Mouse (Mus musculus): Measurements from ENCODE around the gene Olfr803. TPM values are rescaled to one million over a fixed set of nuclear protein-coding genes. Genes with fewer than 3 reads are reported as not detected.

Gene Olfr803
- not detected in 2 replicates for polyA plus RNA-seq (2012; rRNA removed)

- TF ChIP-seq POLR2A (IDR thresholded peaks at IDR 0.05; ENCODE audit: borderline replicate concordance, extremely low read depth, insufficient read depth, insufficient read length, poor library complexity, severe bottlenecking) (no peak), CTCF (IDR thresholded peaks at IDR 0.05; ENCODE audit: borderline replicate concordance, extremely low read depth, insufficient read depth, insufficient read length) (no peak)
- DNase-seq (ENCODE audit: low read depth) = no peak
Measured at GRCm38 (mm10) chr10:129694186-129694585, at the start of gene Olfr803. Gene Olfr803, minus strand, starts transcription at chr10:129694286.

DNA sequence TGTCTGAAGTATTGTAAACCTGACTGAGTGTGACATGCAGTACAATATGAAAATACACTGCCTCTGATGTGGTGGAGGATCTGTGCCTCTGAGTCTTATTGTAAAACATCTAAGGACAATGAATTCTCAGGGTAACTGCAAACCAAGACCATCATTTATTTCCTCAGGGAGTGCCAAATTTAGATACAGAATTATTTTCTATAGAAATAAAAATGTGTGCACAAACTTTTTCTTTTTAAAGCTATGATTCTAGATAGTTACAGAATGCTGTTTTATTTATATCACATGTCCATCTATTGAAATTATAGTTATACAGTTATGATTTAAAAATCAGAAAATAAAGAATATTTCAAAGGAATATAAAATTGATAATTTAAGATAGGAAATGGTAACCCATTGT is 47.7 kb upstream of the Olfr803 start, which contains the start of gene Olfr806:
Olfr806 (minus strand) TSS at position 101 of the 400 bp plus-strand sequence.
- no peak for TF ChIP-seq POLR2A (IDR thresholded peaks at IDR 0.05; ENCODE audit: borderline replicate concordance, extremely low read depth, insufficient read depth, insufficient read length, poor library complexity, severe bottlenecking)
- TF ChIP-seq CTCF (IDR thresholded peaks at IDR 0.05; ENCODE audit: borderline replicate concordance, extremely low read depth, insufficient read depth, insufficient read length) = no peak
- no peak for DNase-seq (ENCODE audit: low read depth)

DNA sequence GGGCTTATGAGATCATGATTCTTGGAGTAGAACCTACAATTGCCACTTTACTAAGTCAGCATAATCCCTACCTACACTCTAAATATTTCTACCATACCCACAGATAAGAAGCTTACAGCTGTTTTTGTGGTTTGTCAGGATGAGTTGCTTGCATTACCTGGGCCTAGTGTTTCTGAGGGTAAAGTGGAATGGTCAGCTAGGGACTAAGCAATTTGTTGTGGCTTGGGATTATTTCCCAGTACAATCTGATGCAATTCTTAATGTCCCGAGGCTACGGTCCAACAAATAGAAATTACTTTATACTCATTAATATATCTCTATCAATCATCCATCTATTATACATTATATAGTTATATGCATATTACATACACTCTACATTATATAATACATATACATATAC is 35.2 kb upstream of the Olfr803 start, which contains the start of gene Olfr805:
Olfr805 (minus strand) TSS at position 101 of the 400 bp plus-strand sequence.
- no peak for DNase-seq (ENCODE audit: low read depth)
- TF ChIP-seq POLR2A (IDR thresholded peaks at IDR 0.05; ENCODE audit: borderline replicate concordance, extremely low read depth, insufficient read depth, insufficient read length, poor library complexity, severe bottlenecking) (no peak), CTCF (IDR thresholded peaks at IDR 0.05; ENCODE audit: borderline replicate concordance, extremely low read depth, insufficient read depth, insufficient read length) (no peak)

DNA sequence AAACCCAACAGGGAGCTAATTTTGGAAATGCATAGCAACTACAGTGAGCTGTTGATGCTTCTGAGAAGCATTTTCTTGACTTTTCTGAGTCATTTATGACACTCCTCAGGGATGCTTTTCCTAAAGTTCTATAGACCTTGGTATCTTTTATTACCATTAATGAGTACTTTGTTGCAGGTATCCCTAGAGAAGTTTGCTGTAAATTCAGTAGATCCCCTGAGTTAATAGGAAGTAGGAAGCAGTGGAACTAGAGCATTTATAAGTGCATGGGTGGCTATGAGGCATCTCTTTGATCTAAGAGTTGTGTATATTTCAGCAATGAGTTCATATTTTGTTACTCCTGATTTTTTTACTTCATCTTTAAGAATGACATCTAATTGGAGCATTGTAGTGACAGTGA is 8.8 kb upstream of the Olfr803 start, which contains the start of gene Olfr804:
Olfr804 (plus strand) TSS at position 301 of the 400 bp plus-strand sequence.
- DNase-seq (ENCODE audit: low read depth) = no peak
- TF ChIP-seq CTCF (IDR thresholded peaks at IDR 0.05; ENCODE audit: borderline replicate concordance, extremely low read depth, insufficient read depth, insufficient read length) (no peak), POLR2A (IDR thresholded peaks at IDR 0.05; ENCODE audit: borderline replicate concordance, extremely low read depth, insufficient read depth, insufficient read length, poor library complexity, severe bottlenecking) (no peak)

- no peak for DNase-seq (ENCODE audit: low read depth)
- TF ChIP-seq POLR2A (IDR thresholded peaks at IDR 0.05; ENCODE audit: borderline replicate concordance, extremely low read depth, insufficient read depth, insufficient read length, poor library complexity, severe bottlenecking) (no peak), CTCF (IDR thresholded peaks at IDR 0.05; ENCODE audit: borderline replicate concordance, extremely low read depth, insufficient read depth, insufficient read length) (no peak)
Measured at GRCm38 (mm10) chr10:129688069-129688468, 6.0 kb downstream of the Olfr803 start, which contains the start of gene Olfr802. Gene Olfr802, minus strand, starts transcription at chr10:129688169.

DNA sequence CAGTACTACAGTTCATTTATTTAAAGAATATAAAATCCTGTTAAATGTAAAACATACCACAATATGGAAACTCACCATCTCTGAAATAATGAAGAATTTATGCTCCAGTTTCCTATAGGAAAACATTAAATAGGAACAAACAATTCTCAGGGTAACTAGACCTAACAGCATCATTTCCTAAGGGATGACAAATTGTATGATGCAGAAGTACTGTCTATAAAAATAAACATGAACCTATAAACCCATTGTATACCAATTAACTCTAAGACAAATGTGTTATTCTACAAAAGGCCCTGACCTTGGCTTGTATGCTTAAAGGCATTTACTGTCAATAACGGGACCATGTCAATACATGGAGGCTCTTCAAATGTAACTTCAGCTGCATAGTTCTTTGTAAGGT is 20.3 kb downstream of the Olfr803 start, which contains the start of gene Olfr801:
Olfr801 (minus strand) TSS at position 101 of the 400 bp plus-strand sequence.
- no peak for TF ChIP-seq CTCF (IDR thresholded peaks at IDR 0.05; ENCODE audit: borderline replicate concordance, extremely low read depth, insufficient read depth, insufficient read length)
- TF ChIP-seq POLR2A (IDR thresholded peaks at IDR 0.05; ENCODE audit: borderline replicate concordance, extremely low read depth, insufficient read depth, insufficient read length, poor library complexity, severe bottlenecking) = no peak
- DNase-seq (ENCODE audit: low read depth) = no peak

DNA sequence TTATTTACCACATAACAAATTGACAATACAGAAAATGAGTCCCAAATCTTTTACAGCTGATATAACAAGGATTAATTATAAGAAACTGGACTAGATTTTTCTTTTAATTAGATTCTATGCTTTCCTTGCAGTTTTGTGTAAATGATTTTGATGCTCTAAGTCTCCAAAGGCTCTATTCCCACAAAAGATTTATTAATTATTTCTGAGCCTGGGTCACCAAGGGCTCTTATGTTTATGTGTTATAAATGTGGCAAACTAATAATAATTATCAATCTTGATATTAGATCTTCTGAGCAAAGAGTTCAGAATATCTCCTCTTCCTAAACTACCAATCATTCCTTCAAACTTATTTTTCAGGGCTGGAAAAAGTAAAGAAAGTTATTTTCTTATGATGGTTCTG is 36.7 kb downstream of the Olfr803 start, which contains the start of gene Olfr800:
Olfr800 (plus strand) TSS at position 301 of the 400 bp plus-strand sequence.
- DNase-seq (ENCODE audit: low read depth) = no peak
- no peak for TF ChIP-seq POLR2A (IDR thresholded peaks at IDR 0.05; ENCODE audit: borderline replicate concordance, extremely low read depth, insufficient read depth, insufficient read length, poor library complexity, severe bottlenecking)
- TF ChIP-seq CTCF (IDR thresholded peaks at IDR 0.05; ENCODE audit: borderline replicate concordance, extremely low read depth, insufficient read depth, insufficient read length) = no peak

GRCm38 (mm10) chr10:129651763-129652162 is 42.3 kb downstream of the Olfr803 start:
- DNase-seq (ENCODE audit: low read depth) = no peak
- no peak for TF ChIP-seq CTCF (IDR thresholded peaks at IDR 0.05; ENCODE audit: borderline replicate concordance, extremely low read depth, insufficient read depth, insufficient read length)
- TF ChIP-seq POLR2A (IDR thresholded peaks at IDR 0.05; ENCODE audit: borderline replicate concordance, extremely low read depth, insufficient read depth, insufficient read length, poor library complexity, severe bottlenecking) = no peak

Other genes with a start within 250 kb of the Olfr803 start
- not detected in 2 replicates for gene Olfr787, start 232.4 kb downstream of the Olfr803 start, polyA plus RNA-seq (2012; rRNA removed)
- gene Olfr788, start 223.3 kb downstream of the Olfr803 start, polyA plus RNA-seq (2012; rRNA removed) = not detected in 2 replicates
- not detected in 2 replicates for gene Olfr789, start 209.5 kb downstream of the Olfr803 start, polyA plus RNA-seq (2012; rRNA removed)
- gene Olfr790, start 195.8 kb downstream of the Olfr803 start, polyA plus RNA-seq (2012; rRNA removed) = not detected in 2 replicates
- not detected in 2 replicates for gene Olfr791, start 172.5 kb downstream of the Olfr803 start, polyA plus RNA-seq (2012; rRNA removed)
- gene Olfr792, start 155.1 kb downstream of the Olfr803 start, polyA plus RNA-seq (2012; rRNA removed) = not detected in 2 replicates
- gene Olfr794, start 126.6 kb downstream of the Olfr803 start, polyA plus RNA-seq (2012; rRNA removed) = not detected in 2 replicates
- gene Olfr796, start 81.7 kb downstream of the Olfr803 start, polyA plus RNA-seq (2012; rRNA removed) = not detected in 2 replicates
- gene Olfr798, start 66.4 kb downstream of the Olfr803 start, polyA plus RNA-seq (2012; rRNA removed) = not detected in 2 replicates
- not detected in 2 replicates for gene Olfr799, start 56.8 kb downstream of the Olfr803 start, polyA plus RNA-seq (2012; rRNA removed)
- not detected in 2 replicates for gene Olfr800, start 36.6 kb downstream of the Olfr803 start, polyA plus RNA-seq (2012; rRNA removed)
- gene Olfr801, start 20.4 kb downstream of the Olfr803 start, polyA plus RNA-seq (2012; rRNA removed) = not detected in 2 replicates
- not detected in 2 replicates for gene Olfr802, start 6.1 kb downstream of the Olfr803 start, polyA plus RNA-seq (2012; rRNA removed)
- not detected in 2 replicates for gene Olfr804, start 8.9 kb upstream of the Olfr803 start, polyA plus RNA-seq (2012; rRNA removed)
- gene Olfr805, start 35.1 kb upstream of the Olfr803 start, polyA plus RNA-seq (2012; rRNA removed) = not detected in 2 replicates
- gene Olfr806, start 47.6 kb upstream of the Olfr803 start, polyA plus RNA-seq (2012; rRNA removed) = not detected in 2 replicates
- not detected in 2 replicates for gene Olfr807, start 63.5 kb upstream of the Olfr803 start, polyA plus RNA-seq (2012; rRNA removed)
- gene Olfr808, start 71.2 kb upstream of the Olfr803 start, polyA plus RNA-seq (2012; rRNA removed) = not detected in 2 replicates
- gene Olfr809, start 80.4 kb upstream of the Olfr803 start, polyA plus RNA-seq (2012; rRNA removed) = not detected in 2 replicates
- gene Olfr810, start 100.6 kb upstream of the Olfr803 start, polyA plus RNA-seq (2012; rRNA removed) = not detected in 2 replicates
- not detected in 2 replicates for gene Olfr811, start 110.1 kb upstream of the Olfr803 start, polyA plus RNA-seq (2012; rRNA removed)
- gene Olfr812, start 151.8 kb upstream of the Olfr803 start, polyA plus RNA-seq (2012; rRNA removed) = not detected in 2 replicates
- not detected in 2 replicates for gene Olfr813, start 161.1 kb upstream of the Olfr803 start, polyA plus RNA-seq (2012; rRNA removed)
- gene Olfr814, start 185.6 kb upstream of the Olfr803 start, polyA plus RNA-seq (2012; rRNA removed) = not detected in 2 replicates
- not detected in 2 replicates for gene Olfr815, start 211.6 kb upstream of the Olfr803 start, polyA plus RNA-seq (2012; rRNA removed)
- gene Olfr816, start 221.3 kb upstream of the Olfr803 start, polyA plus RNA-seq (2012; rRNA removed) = not detected in 2 replicates

Data from brain, embryonic 14.5 days (tissue).